Mouse (Mus musculus): Measurements from ENCODE around the gene Cdc42bpa.
"Not testable (repeated sequence)": the region's sequence is repeated elsewhere in the genome, so short reads cannot be mapped to it uniquely, and the experiment has no call there.

Gene Cdc42bpa

DNA sequence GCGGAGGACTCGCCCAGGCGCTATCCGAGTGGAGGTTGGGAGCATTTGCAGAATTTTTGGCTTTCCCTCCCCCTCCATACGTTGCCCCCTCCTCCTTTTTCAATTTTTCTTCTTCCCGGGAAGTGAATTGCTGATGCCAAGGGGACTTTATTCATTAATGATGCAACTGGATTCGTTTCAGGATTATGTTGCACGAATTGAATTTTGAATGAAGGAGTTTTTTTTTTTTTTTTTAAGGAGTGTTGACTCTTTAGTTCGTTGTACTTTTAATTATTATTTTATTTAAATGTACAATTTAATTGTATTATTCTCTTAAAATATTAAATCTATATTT, 238 bp downstream of the Cdc42bpa start:
- no peak for DNase-seq (ENCODE audit: low spot score in 2 of 2)

DNA sequence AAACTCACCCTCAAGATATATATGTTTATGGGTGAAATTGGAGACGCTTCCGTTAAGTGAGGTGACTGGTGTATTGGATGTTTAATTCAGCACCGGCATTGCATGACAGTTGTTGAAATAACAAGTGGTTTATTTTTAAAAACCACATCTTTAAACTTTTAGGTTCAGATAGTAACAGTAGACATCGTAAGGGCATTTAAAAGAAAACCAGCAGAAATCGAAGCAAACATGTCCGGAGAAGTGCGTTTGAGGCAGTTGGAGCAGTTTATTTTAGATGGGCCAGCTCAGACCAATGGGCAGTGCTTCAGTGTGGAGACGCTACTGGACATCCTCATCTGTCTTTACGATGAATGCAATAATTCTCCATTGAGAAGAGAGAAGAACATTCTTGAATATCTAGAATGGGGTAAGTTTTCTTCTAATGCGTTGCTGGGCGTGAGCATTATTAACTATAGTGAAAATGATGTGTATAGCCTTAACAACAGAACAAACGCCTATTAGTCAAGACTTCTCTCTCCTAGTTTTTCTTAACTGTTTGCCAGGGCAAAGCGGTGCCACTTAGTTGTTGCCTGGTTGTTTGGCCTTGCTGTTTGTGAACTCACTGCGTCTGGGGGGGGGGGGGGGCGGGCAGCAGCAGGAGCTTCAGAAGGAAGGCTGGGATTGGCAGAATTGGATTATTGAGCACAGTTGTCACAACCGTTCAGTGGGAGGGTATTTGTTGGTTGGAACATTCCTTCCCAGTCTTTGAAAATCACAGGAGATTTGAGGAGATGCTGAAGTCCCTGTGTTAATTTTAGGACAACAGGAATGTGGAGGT, 818 bp downstream of the Cdc42bpa start:
- DNase-seq (ENCODE audit: low spot score in 2 of 2) = no peak

DNA sequence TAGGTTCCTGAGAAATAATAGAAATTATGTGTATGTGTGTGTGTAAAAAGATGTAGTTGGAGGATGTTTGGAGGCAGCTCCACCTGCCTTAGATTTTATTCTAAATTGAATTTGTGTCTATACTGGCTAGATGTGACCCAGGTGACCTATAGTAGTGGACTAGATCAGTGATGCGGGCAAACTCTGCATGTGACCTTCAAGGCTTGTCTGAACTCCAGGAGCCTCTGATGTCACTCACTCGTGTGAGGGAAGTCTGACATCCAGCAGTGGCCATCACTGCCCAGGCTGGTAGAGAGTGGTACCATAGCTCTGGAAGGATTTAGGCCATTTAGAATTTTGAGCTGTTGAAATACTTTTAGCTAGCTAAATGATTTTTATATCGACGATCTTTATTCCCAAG, 1.5 kb downstream of the Cdc42bpa start:
- DNase-seq (ENCODE audit: low spot score in 2 of 2) = peak in 1 of 2 experiments; percentile 25

DNA sequence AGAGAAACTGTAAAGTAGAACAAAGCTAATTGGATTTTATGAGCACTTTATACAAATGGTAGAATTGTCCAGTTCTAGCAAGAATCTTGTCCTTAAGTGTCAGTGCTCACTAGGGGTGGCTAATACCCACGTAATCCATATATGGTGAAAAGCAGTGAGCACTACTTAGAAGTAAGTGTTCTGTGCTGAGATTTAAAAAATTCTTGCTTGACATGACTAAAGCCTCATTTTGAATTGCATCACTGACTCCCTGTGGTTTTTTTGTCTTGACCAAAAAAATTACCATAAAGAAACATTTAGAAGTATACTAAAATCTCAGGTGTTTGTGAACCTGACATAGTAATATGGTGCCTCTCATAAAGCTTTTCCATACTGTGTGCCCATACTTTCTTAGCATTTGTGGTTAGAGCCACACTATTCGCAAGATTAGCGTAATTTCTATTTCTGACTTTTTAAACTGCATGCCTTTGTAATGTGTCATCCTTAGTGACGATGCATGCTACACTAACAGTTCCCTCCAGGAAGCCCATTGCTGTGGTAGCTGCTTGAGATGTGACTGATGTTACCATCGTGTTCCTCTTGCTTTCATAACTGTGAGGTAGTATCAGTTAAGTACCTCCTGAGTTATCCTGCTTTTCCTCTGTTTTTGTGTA, 9.6 kb downstream of the Cdc42bpa start:
- DNase-seq (ENCODE audit: low spot score in 2 of 2) = no peak

DNA sequence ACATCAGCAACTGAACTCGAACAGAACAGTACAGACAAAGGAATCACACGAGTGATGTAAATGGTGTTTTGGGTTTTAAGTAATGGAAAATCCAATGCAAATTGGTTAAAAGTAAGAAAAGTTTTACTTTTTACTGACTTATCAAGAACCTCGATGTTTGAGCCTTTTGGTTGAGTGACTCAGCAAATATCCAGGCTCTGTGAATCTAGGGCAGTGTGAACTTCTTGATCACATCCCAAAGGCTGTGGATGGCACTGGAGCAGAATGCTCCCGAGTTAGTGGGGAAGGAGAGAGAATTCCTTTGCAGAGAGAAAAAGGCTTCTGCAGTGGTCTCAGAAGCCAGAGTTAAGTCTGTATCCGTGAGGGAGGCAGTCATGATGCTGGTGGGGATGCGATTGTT, 14.7 kb downstream of the Cdc42bpa start:
- no peak for DNase-seq (ENCODE audit: low spot score in 2 of 2)

DNA sequence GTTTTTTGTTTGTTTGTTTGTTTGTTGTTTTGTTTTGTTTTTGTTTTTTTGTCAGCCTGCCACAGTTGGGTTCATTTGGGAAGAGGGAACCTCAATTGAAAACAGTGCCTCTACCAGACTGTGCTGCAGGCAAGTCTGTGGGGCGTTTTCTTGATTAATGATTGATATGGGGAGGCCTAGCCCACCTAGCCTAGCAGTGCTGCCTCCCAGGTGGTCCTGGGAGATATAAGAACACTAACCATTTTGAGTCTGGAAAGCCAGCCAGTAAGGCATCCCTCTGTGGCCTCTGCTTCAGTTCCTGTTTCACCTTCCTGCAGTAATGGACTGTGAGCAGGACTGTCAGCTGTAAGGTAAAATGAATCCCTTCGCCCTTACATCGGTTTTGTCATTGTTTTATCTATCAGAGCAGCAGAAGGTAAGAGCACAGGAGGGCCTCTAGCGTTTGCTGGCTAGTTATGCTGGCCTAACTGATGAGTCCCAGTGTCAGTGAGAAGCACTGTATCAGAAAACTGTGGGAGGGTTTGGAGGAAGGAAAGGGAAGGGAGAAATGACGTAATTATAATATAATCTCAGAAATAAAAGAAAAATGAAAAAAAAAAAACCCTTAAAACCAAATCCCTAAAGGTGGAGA, 15.5 kb downstream of the Cdc42bpa start:
- no peak for DNase-seq (ENCODE audit: low spot score in 2 of 2)

DNA sequence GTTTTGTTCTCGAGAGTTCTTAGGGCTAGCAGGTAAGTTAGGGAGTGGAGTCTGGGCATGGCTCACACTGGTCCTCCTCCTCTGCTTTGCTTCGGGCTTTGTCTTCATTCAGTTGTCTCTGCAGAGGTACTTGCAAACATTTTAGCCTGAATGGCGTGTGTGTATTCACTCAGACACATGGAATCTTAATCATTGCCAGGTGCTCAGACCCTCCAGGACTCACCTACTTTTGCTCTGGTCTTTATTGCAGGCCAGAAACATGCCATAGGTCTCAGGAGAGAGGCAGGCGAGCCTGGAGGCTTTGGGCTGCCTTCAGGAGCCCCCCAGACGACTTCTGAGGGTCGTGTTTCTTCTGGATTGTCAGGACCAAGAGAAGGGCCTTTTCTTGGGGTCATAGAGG, 17.2 kb downstream of the Cdc42bpa start:
- DNase-seq (ENCODE audit: low spot score in 2 of 2) = no peak

DNA sequence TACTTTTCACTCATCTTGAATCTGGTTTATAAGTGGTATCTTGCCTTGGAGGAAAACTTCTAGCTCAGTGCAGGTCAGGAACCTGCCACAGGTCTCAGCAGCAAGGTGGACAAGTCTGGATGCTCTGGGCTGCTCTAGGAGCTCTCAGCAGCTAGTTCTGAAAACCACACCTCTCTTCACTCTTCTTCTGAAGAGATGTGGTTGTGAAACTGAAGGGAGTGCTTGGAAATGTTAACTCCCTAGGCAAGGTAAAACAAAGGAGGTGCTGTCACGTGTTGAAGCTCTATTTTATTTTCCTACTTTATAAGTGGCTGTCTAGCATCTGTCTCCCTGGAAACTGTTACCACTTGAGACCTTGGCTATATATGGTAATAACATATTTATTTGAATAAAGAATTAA, 18.5 kb downstream of the Cdc42bpa start:
- DNase-seq (ENCODE audit: low spot score in 2 of 2) = no peak

DNA sequence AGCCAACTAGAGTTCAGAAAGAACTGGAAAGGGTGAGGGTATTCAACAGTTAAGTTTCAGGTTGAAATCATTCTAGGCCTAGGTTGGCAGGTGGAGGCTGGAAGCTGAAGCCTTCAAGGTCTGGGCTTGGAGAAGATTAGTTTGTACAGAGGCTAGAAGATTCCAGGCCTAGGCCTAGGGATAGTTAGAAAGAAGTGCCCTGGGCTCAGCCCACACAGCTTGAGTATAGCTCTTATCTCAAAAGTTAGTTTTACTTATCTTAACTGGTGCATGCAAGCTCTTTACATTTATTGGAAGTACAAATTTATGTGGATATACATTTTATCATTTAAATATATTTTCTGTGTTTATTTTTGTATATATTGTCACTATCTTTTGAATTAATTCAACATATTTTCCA, 21.4 kb downstream of the Cdc42bpa start:
- DNase-seq (ENCODE audit: low spot score in 2 of 2) = no peak

DNA sequence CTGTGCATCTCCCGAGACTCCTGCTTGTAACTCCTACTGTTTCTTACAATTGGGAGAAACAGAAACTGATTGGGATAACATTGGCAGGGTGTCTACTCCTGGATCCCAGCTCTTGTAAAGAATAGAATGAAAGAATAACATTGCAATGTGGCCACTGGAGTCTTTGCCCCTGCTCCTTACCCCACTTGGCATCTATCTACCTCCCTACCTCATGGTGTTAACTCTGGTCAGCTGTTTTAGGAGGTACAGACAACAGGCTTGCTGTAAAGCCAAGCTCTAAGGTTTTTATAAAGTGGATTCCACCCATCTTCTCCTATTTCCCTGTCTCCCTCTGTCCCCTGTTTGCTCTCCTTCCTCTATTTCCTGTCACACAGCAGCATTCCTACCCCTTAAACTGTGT, 21.9 kb downstream of the Cdc42bpa start:
- no peak for DNase-seq (ENCODE audit: low spot score in 2 of 2)

DNA sequence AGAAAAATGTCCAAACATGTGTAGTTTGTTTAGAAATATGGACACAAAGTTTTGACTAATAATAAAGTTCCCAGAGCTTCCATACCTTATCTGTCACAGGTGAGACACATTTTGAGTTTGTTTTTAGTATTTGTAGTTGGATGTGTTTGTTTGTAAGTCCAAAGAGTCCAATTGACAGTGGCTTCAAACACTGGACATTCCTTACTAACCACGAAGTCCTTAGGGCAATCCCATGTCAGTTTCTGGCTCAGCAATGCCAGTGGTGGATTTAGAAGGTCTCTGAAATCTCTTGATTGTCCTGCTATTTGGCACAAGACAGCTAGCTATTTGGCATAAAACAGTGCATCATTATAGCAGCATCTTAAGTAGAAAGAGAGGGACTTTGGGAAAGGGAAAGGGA, 22.7 kb downstream of the Cdc42bpa start:
- DNase-seq (ENCODE audit: low spot score in 2 of 2) = no peak

DNA sequence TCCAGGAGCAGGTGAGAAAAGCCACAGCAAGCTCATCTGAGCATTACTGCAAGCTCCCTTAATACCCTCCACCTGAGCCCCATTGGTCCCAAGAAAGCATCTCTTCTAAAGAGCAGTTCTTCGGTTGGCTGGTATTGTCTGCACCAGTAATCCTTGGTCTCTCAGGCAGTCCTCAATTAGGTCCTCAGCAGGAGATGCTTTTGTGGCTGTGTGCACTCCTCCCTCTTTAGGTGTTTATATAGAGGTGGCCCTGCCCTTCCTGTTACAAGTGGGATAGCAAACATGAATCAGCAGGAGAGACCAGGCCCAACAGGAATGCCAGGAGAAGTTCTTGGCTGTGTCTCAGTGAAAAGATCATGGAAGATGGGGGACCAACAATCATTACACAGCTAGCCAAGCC, 23.9 kb downstream of the Cdc42bpa start:
- no peak for DNase-seq (ENCODE audit: low spot score in 2 of 2)

DNA sequence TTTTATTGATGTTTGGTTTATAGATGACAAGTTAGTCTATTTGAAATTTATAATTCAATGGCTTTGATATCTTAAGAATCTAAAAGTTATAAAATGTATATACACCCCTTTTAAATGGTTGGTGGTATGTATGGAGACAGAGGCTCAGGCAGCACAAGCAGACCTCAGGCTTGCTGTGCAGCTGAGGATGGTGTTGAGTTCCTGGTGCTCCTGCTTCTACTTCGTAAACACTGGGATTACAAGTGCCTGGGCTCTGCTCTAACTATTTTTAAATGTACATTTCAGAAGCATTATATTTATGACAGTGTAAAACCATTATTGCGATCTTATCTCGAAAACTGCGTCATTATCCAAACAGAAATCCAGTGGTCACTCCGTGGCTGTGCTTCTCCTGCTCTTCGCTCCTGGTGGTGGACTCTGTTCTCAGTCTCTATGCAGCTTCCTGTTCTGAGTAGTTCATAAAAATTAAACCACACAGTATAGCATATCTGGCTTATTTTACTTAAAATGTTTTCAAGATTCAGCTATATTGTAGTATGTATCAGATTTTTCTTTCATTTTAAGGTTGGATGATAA, 31.5 kb downstream of the Cdc42bpa start:
- no peak for DNase-seq (ENCODE audit: low spot score in 2 of 2)

DNA sequence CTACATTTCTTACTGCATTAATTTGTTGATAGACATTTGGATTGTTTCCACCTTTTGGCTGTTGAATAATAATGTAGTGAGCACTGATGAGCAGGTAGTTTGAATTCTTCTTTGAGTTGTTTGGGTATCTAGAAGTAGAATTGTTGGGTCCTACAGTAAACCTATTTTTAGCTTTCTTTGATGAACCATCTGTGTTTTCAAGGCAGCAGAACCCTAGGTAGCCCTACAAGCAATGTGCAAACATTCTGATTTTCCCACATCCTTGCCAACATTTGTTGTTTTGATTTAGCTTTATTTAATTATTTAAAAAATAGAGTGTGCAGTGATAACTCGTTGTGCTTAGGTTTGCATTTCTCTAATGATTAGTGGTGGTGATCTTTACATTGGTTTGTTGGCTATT, 32.0 kb downstream of the Cdc42bpa start:
- no peak for DNase-seq (ENCODE audit: low spot score in 2 of 2)

DNA sequence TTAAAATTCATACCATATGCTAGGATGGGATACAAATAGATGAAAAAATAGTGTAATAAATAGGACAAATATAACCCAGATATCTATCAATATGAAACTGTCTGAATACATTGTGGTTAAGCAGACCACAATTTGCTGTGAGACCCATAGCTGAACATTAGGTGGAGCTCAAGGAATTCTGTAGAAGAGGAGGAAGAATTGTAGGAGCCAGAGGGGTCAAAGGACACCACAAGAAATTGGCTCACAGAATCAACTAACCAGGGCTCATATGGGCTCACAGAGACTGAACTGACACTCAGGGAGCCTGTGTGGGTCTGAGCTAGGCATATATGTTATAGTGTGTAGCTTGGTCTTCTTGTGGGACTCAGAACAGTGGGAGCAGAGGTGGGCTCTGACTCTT, 47.8 kb downstream of the Cdc42bpa start:
- no peak for DNase-seq (ENCODE audit: low spot score in 2 of 2)

DNA sequence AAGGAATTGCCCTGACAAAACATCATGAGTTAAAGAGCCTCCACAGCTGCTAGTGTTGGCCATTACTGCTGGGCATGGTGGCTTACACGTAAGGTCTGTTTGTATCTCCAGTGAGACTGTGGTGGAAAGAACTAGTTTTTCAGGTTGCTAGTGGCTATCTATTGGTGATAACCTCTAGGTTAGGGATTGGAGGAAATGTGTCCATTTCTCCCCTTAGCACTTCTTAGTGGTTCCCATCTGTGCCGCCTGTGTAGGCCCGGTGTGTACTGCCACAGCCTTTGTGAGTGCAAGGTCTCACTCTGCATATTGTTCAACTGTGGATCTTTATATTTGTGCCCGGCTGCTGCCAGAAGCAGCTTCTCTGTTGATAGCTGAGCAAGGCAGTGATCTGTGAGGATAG, 53.2 kb downstream of the Cdc42bpa start:
- DNase-seq (ENCODE audit: low spot score in 2 of 2) = no peak

DNA sequence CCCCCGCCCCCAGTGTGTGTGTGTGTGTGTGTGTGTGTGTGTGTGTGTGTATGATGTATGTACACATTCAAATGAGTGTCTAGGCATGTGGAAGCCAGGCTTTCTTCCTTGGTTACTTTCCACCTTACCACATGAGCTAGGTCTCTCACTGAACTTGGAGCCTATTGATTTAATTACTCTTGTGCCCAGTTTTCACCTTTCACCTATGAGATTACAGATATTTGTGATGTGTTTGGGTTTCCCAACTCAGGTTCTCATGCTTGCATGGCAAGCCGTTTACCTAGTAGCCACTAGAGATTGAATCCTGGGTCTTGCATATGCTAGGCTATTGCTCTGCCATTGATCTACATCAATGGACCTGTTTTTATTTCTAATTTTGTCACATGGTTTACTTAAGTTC, 57.9 kb downstream of the Cdc42bpa start:
- no peak for DNase-seq (ENCODE audit: low spot score in 2 of 2)

DNA sequence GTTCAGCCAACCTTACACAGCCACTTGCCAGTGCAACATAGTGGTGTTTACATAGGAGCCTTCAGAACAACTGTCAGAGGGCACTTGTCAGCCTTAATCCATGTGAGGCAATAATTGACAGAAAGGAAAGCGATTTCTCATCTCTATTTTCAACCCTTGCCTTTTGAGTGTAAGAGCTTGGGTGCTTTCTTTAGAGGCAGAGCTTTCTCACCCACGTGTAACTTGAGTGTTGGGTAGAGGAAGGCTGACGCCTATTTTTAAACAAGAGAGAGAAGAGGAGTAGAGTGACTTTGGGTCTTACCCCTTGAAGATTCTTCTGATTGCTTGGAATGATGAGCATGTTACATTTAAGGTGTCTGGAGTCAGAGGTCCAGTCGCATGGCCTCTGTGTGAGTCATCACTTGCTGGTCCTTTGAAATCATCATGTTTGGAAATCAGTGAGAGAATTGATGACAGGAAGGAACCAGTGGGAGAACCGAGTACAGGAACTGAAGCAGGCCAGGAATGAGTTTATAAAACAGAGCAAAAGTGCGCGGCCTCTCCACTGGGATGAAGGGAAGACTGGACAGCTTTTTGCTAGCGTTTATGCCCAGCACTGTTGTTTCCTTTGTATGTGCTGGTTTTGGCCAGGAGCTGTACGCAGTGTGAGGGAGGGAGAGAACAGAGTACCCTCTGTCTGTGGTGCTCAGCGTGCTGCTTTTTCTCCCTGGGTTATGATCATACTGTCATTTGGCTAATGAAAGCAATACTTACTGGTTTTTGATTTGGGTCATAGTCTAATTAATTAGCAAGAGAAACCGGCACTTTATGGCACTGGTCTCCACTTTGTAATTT, 61.4 kb downstream of the Cdc42bpa start:
- DNase-seq (ENCODE audit: low spot score in 2 of 2) = no peak

DNA sequence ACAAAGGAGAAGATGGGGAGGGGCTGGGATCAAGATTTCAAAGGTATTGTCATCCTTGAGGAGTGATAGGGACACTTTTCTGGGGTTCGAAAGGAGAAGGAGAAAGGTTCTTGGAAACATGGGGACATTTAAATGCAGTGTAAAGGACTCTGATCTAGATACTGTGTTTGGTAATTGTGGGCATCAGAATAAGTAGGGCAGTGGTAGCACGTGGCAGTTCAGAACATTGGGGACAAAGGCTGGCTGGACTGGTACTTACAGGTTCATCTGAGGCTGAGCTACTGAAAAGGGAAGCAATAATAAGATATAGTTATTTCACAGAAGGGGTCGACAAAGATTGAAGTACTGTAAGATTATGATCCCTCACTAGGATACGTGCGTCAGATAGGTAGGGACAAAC, 63.2 kb downstream of the Cdc42bpa start:
- no peak for DNase-seq (ENCODE audit: low spot score in 2 of 2)

DNA sequence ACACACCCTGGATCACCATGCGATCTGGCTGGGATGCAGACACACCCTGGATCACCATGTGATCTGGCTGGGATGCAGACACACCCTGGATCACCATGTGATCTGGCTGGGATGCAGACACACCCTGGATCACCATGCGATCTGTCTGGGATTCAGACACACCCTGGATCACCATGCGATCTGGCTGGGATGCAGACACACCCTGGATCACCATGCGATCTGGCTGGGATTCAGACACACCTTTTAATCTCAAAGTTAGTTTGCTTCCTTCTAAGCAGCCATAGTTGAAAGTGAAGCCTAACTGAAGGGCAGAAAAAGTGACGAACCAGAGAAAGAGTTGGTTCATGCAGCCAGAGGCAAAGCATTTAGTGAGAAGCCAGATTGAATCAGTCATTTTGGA, 69.6 kb downstream of the Cdc42bpa start:
- not testable (repeated sequence) for DNase-seq (ENCODE audit: low spot score in 2 of 2)

DNA sequence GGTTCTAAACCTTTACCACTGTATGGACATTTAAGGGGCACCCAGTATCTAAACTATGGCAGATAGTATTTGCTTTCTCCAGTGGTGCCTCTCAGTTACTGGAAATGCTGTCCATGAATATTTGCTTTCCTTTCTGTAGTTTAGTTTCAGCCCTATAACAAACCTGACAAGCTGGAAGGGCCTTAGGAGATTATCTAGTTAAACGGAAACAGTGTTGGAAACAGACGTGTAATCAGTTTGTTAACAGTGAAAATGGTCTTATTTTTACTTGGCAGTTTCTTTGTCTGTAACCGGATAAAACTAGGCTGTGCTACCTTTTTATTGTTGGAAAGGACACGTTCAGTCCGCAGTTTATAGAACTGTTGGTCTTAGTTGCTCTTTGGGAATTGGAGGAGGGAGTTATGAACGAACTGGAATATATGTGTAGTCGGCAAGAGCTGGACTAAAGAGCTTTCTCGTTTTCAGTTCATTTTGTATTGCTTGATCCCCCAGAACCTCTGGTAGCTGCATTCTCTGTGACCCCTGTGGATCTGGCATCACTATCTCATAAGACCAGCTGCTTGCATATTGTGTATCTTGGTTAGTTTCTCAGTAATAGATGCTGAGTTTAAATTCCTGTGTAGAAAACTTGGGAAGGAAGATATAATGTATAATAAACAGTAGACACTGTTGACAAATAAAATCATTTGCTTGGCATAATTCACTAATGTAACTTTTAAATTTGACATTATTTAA, 70.5 kb downstream of the Cdc42bpa start:
- DNase-seq (ENCODE audit: low spot score in 2 of 2) = no peak
